Mouse (Mus musculus) erythroblast, embryonic 14.5 days (primary cell): ENCODE results near the gene Txn2. TPM values are rescaled to one million over a fixed set of nuclear protein-coding genes. Genes with fewer than 3 reads are reported as not detected.
"Not testable (repeated sequence)": the region's sequence is repeated elsewhere in the genome, so short reads cannot be mapped to it uniquely, and the experiment has no call there.

Experiments
- H3K27me3 ChIP-seq: 2 replicates; pipeline ENCODE4 v1.6.1; 2012; ENCODE audit warnings: inconsistent platforms; ENCODE audit not compliant: control insufficient read depth
- H3K36me3 ChIP-seq: 2 replicates; pipeline ENCODE4 v1.6.1; 2012; ENCODE audit warnings: mild to moderate bottlenecking, inconsistent platforms; ENCODE audit not compliant: control insufficient read depth
- H3K4me1 ChIP-seq: 2 replicates; pipeline ENCODE4 v1.6.1; 2012; ENCODE audit warnings: inconsistent platforms; ENCODE audit not compliant: control insufficient read depth
- H3K4me3 ChIP-seq: replicated peaks from 2 replicates; pipeline ENCODE3; 2012; ENCODE audit warnings: moderate library complexity, mild to moderate bottlenecking, inconsistent platforms
- H3K9me3 ChIP-seq: 2 replicates; pipeline ENCODE4 v1.6.1; 2012; ENCODE audit warnings: low read length, inconsistent platforms, mixed read lengths; ENCODE audit not compliant: control insufficient read depth
- GATA1 ChIP-seq: IDR thresholded peaks from 2 replicates; pipeline ENCODE4 v1.6.1; 2012; ENCODE audit warnings: low read length, inconsistent platforms, mixed read lengths
- TAL1 ChIP-seq: IDR thresholded peaks from 3 replicates; pipeline ENCODE4 v1.6.1; 2012; ENCODE audit warnings: low read length, inconsistent platforms, mixed read lengths
- polyA plus RNA-seq: library from polyadenylated mRNA; stranded (reverse); fragments of >175 nt; gene quantifications from 2 replicates; pipeline ENCODE4 v1.2.3, GENCODE M21; 2012

The Txn2 gene
- polyA plus RNA-seq, 1 experiment, result 41.7 TPM

- H3K4me3 ChIP-seq, result no peak overlapping the region
- peaks cover 14% of the 10 kb centered on the region for H3K4me1 ChIP-seq
- H3K9me3 ChIP-seq, result no peaks in the 10 kb centered on the region
- H3K36me3 ChIP-seq, result no peaks in the 10 kb centered on the region
- no peaks in the 10 kb centered on the region for H3K27me3 ChIP-seq
- no peak for TF ChIP-seq GATA1
- TF ChIP-seq TAL1, result no peak
Observed at GRCm38 (mm10) chr15:77877209-77877608, 51.6 kb downstream of the Txn2 start.

GRCm38 (mm10) chr15:77876716-77877115, 52.1 kb downstream of the Txn2 start:
- Histone ChIP-seq H3K36me3 (no peaks in the 10 kb centered on the region), H3K4me3 (no peak overlapping the region), H3K4me1 (peaks cover 9% of the 10 kb centered on the region), H3K27me3 (no peaks in the 10 kb centered on the region), H3K9me3 (no peaks in the 10 kb centered on the region)
- TF ChIP-seq TAL1 (no peak), GATA1 (no peak)

GRCm38 (mm10) chr15:77875953-77876352, 52.9 kb downstream of the Txn2 start:
- Histone ChIP-seq H3K27me3 (no peaks in the 10 kb centered on the region), H3K9me3 (no peaks in the 10 kb centered on the region), H3K4me1 (peaks cover 2% of the 10 kb centered on the region), H3K36me3 (no peaks in the 10 kb centered on the region), H3K4me3 (no peak overlapping the region)
- TF ChIP-seq TAL1 (no peak; the same call in 2 of the 3 replicates), GATA1 (no peak)

DNA sequence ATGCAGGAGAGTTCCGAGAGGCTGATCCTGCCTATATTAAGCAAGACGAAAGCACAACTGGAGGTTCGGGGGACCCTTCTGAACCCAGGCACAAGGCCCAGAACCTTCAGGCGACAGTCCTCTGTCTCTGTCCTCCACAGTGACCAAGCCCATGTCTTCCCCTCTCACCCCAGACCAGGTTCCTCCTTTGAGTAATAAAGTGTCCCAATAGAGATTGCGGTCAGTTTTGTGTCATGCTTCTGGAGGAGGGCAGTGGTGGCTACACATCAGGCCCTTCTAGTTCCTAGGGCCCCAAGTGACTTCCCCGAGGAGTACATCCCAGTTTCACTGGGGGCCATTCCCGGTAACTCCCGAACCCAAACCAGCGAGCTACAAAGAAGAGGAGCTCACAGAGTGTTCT, 54.0 kb downstream of the Txn2 start:
- H3K36me3 ChIP-seq, result no peaks in the 10 kb centered on the region
- TF ChIP-seq GATA1, result no peak
- TF ChIP-seq TAL1, result no peak

GRCm38 (mm10) chr15:77874310-77874709, 54.5 kb downstream of the Txn2 start:
- TF ChIP-seq TAL1 (no peak), GATA1 (no peak)
- H3K9me3 ChIP-seq, result no peaks in the 10 kb centered on the region
- H3K4me1 ChIP-seq, result peaks cover 2% of the 10 kb centered on the region; the same call in 1 of the 2 replicates
- no peaks in the 10 kb centered on the region for H3K27me3 ChIP-seq
- no peaks in the 10 kb centered on the region for H3K36me3 ChIP-seq
- no peak overlapping the region for H3K4me3 ChIP-seq

More for the DNA sequence above, 54.0 kb downstream of the Txn2 start:
- Histone ChIP-seq H3K4me1 (peaks cover 2% of the 10 kb centered on the region; the same call in 1 of the 2 replicates), H3K4me3 (no peak overlapping the region), H3K9me3 (no peaks in the 10 kb centered on the region), H3K27me3 (no peaks in the 10 kb centered on the region)

DNA sequence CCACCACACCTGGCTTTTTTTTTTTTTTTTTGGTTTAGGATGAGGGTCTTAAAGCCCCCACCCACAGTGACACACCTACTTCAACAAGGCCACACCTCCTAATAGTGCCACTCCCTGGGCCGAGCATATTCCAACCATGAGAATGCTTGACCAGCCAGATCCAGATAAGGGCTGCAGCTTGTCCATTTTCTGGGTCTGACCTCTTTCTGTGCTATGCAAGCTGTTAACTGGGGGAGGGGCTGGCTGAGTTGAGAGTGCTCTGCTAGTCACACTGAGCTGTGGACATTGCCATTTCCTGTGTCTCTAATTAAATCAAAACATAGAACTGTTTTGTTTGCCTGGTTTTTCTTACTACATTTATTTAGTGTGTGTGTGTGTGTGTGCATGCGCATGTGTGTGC, 55.2 kb downstream of the Txn2 start:
- no peaks in the 10 kb centered on the region for H3K9me3 ChIP-seq
- no peak for TF ChIP-seq GATA1
- no peak for TF ChIP-seq TAL1
- no peak overlapping the region for H3K4me3 ChIP-seq
- no peaks in the 10 kb centered on the region for H3K36me3 ChIP-seq
- no peaks in the 10 kb centered on the region for H3K27me3 ChIP-seq
- peaks cover 2% of the 10 kb centered on the region; the same call in 1 of the 2 replicates for H3K4me1 ChIP-seq

DNA sequence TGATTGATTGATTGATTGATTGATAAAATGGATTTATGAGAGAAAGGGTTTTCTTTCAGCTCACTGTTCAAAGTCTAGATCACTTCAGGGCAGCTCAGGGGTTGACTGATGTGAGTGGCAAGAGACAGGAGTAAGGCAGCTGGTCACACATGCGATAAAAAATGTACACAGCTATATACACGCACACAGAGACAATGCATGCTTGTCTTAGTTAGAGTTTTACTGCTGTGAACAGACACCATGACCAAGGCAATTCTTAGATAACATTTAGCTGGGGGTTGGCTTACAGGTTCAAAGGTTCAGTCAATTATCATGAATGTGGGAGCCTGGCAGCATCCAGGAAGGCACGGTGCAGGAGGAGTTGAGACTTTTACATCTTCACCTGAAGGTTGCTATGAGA, 55.8 kb downstream of the Txn2 start:
- TF ChIP-seq TAL1, result no peak
- no peak for TF ChIP-seq GATA1
- H3K4me3 ChIP-seq, result no peak overlapping the region
- H3K27me3 ChIP-seq, result no peaks in the 10 kb centered on the region
- H3K36me3 ChIP-seq, result no peaks in the 10 kb centered on the region
- peaks cover 2% of the 10 kb centered on the region; the same call in 1 of the 2 replicates for H3K4me1 ChIP-seq
- H3K9me3 ChIP-seq, result no peaks in the 10 kb centered on the region

GRCm38 (mm10) chr15:77868340-77868739, 60.5 kb downstream of the Txn2 start:
- TF ChIP-seq GATA1 (no peak), TAL1 (no peak)
- no peaks in the 10 kb centered on the region for H3K27me3 ChIP-seq
- H3K4me1 ChIP-seq, result no peaks in the 10 kb centered on the region
- H3K9me3 ChIP-seq, result no peaks in the 10 kb centered on the region
- no peaks in the 10 kb centered on the region for H3K36me3 ChIP-seq
- no peak overlapping the region for H3K4me3 ChIP-seq

DNA sequence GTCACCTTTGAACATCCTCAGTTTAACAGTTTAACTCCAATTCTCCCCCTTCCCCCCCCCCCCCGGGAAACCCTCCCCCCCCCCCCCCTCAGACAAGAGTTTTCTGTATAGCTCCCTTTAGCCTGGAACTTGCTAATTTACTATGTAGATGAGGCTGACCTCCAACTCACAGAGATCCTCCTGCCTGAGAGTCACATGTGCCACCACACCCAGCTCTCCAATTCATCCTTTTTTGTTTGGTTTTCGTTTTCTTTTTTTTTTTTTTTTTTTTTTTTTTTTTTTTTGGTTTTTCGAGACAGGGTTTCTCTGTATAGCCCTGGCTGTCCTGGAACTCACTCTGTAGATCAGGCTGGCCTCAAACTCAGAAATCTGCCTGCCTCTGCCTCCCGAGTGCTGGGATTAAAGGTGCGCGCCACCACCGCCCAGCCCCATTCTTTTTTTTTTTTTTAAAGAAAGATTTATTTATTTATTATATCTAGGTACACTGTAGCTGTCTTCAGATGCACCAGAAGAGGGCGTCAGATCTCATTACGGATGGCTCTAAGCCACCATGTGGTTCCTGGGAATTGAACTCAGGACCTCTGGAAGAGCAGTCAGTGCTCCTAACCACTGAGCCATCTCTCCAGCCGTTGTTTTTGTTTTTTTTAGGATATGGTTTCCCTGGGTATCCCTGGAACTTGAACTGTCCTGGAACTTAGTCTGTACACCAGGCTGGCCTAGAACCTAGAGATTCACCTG, 61.4 kb downstream of the Txn2 start:
- not testable (repeated sequence) for H3K36me3 ChIP-seq, H3K4me3 ChIP-seq, H3K4me1 ChIP-seq, H3K27me3 ChIP-seq, H3K9me3 ChIP-seq

DNA sequence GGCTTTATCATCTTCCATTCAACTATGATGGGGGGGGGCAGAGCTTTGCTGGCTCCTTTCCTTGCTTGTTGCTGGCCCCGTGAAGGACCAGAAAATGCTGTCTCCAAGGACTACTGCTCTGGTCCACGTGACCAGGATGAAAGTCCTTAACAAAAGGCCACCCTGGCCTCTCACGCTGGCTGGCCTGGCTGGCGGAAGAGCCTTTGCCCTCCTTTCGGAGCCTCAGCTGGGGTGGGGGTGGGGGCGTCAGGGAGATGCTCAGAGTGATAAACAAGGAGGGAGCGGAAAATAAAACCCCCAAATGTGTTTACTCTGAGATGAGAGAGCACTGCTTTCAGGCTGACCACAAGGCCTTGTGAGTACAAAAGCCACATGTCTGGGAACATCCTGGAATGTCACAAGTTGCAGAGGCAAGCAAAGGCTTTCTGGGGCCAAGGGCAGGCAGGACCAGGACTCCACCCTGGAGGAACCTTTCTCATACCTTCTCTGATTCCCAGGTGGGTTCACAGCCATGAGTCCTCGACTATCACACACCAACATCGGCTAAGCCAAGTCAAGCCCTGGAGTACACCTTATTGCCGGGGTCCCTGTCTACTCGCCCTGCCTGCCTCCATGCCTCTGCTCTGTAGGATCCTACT, 62.1 kb downstream of the Txn2 start:
- Histone ChIP-seq H3K4me1 (no peaks in the 10 kb centered on the region), H3K9me3 (no peaks in the 10 kb centered on the region), H3K4me3 (no peak overlapping the region), H3K36me3 (no peaks in the 10 kb centered on the region), H3K27me3 (no peaks in the 10 kb centered on the region)
- no peak for TF ChIP-seq GATA1
- TF ChIP-seq TAL1, result no peak

Other genes starting within 250 kb of the Txn2 start
- gene Apol7e, start 230.1 kb downstream of the Txn2 start, polyA plus RNA-seq, result not detected in 2 replicates
- not detected in 2 replicates for gene Apol9b, start 200.0 kb downstream of the Txn2 start, polyA plus RNA-seq
- gene Apol8, start 172.0 kb downstream of the Txn2 start, polyA plus RNA-seq, result 13.3 and 17.7 TPM in 2 replicates
- 10.4 and 10.9 TPM in 2 replicates for gene Myh9, start 86.8 kb downstream of the Txn2 start, polyA plus RNA-seq
- gene Foxred2, start 27.7 kb upstream of the Txn2 start, polyA plus RNA-seq, result 0.04 and 0.06 TPM in 2 replicates
- gene Eif3d, start 41.8 kb upstream of the Txn2 start, polyA plus RNA-seq, result 8.2 and 8.3 TPM in 2 replicates
- not detected in 2 replicates for gene Cacng2, start 191.0 kb upstream of the Txn2 start, polyA plus RNA-seq
- 17.7 and 19.2 TPM in 2 replicates for gene Ift27, start 245.1 kb upstream of the Txn2 start, polyA plus RNA-seq